Mouse (Mus musculus): ENCODE results near the gene Sult2b1.
A peak's percentile ranks its signal among the peaks of the same experiment; 100 is the strongest.

Gene Sult2b1

GRCm38 (mm10) chr7:45770427-45771082 lies 13.9 kb downstream of the Sult2b1 start:
- DNase-seq, result no peak

GRCm38 (mm10) chr7:45767500-45767899 lies 17.0 kb downstream of the Sult2b1 start:
- no peak for DNase-seq

GRCm38 (mm10) chr7:45766764-45767163 lies 17.7 kb downstream of the Sult2b1 start:
- DNase-seq, result no peak

DNA sequence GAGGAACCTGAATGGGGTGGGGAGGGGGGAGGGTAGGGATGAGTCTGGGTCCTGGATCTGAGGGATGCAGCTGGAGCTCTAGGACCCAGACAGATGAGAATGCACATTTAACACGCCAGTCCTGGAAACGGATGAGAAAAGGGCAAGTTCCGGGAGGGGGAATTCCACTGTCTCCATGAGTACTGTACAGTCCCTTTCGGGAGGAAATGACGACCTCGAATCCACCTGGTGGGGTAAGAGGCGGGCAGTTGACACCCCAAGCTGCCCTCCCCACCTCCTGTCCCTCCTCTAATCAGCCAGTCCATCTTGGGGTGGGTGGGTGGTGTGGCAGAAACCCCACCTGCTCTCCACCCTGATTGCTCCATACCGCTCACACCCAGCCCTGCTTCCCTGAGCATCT lies 18.5 kb downstream of the Sult2b1 start:
- DNase-seq, result no peak

GRCm38 (mm10) chr7:45760151-45760550 lies 24.3 kb downstream of the Sult2b1 start:
- peak in 1 of 2 experiments; percentile 24 for DNase-seq

GRCm38 (mm10) chr7:45759400-45759799 lies 25.1 kb downstream of the Sult2b1 start:
- peak; percentile 51 to 71 for DNase-seq

DNA sequence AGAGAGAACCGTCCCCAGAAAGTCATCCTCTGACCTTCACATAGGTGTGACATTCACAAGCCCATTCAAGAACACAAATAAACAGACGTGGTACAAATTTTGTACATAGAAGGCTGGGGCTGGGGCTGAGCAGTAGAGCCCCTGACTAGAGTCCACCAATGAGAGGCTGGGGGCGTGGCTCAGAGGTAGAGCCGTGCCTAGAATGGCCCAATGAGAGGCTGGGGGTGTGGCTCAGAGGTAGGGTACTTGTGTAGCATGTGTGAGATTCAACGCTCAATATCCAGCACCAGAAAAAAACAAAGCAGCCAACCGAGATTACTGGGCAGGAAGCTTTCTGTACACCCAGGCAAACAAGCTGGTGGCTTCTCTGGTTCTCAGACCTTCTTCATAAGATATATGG lies 28.8 kb downstream of the Sult2b1 start:
- no peak for DNase-seq

DNA sequence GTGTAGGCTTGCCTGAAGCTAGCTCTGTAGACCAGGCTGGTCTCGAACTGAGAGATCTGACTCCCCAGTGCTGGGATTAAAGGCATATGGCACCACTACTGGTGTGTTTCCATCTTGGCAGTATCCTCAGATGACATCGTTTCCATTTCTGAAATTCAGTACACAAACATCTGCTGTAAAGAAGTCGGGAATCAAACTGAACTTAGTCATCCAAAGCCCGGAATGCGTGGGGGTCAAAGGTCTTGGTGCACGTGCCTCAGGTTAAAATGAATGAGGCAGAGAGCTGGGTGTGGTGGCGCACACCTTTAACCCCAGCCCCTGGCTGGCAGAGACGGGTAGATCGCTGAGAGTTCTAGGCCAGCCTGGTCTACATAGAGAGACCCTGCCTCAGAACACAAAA lies 34.3 kb downstream of the Sult2b1 start:
- no peak for DNase-seq

DNA sequence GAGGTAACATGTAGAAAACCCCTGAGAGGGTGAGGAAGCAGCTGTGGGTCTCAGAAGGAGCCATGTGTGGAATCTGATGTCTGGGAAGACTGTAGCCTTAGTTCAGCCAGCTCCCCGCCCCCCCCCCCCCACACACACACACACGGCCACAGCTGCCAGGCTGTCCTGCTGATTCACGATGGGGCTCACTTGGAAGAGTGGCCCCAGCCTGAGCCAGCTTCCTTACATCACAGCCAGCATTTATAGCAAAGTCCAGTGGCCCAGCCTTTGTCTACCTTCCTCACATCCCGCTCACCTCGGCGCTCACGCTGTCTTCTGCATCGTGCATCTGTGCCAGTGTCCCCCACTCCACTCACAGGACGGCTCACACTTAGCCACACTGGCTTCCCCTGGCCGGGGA lies 35.1 kb downstream of the Sult2b1 start:
- no peak for DNase-seq

GRCm38 (mm10) chr7:45748110-45748509 lies 36.4 kb downstream of the Sult2b1 start:
- DNase-seq, result no peak

DNA sequence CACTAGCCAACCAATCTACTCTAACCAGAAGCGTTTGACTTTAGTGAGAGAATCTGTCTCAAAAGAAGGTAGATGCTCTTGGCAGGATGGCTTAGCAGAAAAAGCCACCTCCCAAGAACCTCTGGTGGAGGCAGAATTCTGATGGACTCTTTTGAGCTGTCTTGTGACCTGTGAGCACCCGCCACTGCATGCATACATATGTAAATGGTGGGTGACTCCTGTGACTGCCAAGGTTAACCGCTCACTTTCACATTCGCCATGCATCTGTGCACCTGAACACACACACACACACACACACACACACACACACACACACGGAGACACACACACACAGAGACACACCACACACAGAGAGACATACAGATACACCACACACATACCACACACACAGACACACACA lies 37.0 kb downstream of the Sult2b1 start:
- DNase-seq, result no peak

GRCm38 (mm10) chr7:45746518-45746917 lies 38.0 kb downstream of the Sult2b1 start:
- DNase-seq, result no peak

GRCm38 (mm10) chr7:45744387-45744786 lies 40.1 kb downstream of the Sult2b1 start:
- no peak for DNase-seq

GRCm38 (mm10) chr7:45742338-45742737 lies 42.1 kb downstream of the Sult2b1 start:
- peak in 1 of 2 experiments; percentile 44 for DNase-seq

DNA sequence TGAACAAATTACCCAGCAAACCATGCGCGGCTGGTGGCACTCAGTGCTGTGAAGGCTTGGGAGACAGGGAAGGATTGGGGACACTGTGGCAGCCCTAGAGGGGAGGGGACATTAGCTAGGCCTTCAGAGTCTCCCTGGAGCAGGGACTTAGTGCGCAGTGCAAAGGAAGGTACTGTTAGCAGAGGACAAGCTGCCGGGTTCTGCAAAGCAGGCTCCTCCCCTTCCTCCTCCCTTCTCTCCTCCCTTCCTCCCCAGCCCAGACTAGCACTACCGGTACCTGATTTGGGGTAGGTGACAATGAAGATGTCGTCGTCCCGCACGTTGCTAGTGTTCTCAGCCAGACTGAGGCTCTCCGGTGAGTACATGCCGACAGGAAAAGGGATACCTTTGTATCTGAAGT lies 42.7 kb downstream of the Sult2b1 start:
- peak; percentile 54 to 66 for DNase-seq

DNA sequence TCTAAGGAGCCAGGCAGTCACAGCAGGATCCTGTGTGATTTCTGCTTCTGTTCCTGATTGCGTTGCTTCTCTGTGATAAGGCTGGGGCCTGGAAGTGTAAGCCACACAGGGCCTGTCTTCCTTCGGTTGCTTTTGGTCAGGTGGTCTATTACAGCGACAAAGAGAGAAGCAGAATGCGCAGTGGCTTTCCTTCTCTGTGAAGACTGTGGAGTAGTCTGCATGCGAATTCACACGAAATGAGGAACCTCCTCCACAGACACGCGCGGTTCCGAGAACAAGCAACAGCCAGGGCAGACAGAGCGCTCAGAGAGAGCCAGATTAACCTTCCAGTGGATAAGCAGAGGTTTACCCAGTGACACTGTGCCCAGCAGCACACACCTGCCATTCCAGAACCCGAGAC lies 43.2 kb downstream of the Sult2b1 start:
- no peak for DNase-seq

DNA sequence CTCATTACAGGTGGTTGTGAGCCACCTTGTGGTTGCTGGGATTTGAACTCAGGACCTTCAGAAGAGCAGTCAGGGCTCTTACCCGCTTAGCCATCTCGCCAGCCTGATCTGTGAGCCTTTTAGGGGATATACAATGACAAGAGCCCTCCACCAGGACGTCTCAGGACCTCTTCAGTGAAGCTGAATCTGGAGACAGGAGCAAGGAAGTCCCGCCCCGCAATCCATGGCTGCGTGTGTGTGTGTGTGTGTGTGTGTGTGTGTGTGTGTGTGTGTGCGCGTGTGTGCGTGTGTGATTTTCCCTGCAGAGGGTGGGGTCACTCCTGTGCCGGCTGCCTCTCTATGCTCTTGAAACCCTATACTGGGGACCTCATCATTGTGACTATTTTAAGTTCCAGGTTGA lies 44.6 kb downstream of the Sult2b1 start:
- DNase-seq, result no peak

DNA sequence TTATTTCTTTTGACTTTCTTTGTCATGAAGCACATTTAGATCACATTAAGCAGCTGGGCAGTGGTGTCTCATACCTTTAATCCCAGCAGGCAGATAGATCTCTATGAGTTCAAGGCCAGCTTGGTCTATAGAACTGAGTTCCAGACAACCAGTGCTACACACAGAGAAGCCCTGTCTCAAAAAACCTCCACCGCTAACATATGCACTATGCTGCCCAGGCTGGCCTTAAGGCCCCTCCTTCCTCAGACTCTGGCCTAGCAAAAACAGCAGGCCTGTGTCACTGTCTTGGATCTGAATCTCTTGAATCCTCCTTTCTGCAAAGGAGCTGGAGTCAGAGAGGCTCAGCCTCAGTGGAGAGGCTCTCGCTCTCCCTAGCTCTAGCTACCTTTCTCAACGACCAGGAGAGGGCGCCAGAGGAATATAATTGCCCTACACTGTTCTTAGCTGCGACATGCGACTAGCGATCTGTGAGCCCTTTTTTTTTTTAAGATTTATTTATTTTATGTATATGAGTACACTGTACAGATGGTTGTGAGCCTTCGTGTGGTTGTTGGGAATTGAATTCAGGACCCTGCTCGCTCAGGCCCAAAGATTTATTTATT lies 45.2 kb downstream of the Sult2b1 start:
- DNase-seq, result peak; percentile 71 to 81

- peak; percentile 80 to 87 for DNase-seq
Measured at GRCm38 (mm10) chr7:45733477-45733876, 51.0 kb downstream of the Sult2b1 start.

DNA sequence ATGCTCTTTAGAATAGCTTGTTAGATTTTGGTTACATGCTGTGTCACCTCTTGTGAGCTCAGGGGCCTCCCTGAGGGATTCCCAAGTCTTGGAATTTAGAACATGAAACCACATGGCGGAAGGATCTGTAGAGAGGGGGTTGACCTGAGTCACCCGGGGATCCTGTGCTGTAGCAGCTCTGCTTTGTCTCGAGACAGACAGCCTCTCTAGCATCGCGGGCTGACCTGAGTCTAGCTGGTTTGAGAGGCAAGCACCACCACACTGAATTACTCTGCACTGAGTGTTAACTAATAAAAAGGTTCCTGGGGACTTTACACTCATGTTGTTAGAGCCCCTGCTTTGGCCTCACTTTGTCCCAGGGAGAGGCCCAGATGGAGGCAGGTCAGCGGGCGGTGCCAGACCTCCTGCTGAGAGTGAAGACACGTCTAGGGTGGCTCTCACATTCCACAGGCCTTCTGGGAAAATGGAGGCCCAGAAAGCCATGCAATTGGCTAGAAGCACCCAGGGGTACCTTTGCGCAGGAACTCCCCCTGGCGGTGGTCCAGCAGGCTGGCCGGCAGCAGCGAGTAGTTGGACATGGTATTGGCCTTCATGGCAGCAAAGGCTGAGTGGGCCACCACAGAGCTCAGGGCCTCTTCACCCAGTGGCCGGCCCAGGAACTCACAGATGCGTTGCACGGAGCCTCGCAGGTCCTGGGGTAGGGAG lies 53.6 kb downstream of the Sult2b1 start:
- peak; percentile 62 to 65 for DNase-seq

DNA sequence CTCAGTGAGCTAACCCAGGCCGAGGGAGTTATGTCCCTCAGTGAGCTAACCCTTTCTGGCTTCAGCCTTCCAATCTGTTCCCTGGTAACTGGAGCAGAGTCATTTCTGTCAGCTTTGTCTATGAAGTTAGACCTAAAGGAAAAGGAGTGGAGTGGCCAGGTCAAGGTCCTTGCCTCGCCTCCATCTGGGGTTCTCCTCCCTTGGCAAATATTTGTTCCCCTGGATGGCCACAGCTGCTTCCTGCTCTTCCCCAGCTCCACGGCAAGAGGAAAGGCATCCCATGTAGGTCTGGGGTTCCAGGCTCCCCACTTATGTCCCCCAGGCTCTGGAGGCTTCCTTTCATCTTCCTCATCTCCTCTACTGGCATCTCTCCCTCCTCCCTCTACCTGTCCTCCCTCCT lies 56.8 kb downstream of the Sult2b1 start:
- DNase-seq, result no peak

DNA sequence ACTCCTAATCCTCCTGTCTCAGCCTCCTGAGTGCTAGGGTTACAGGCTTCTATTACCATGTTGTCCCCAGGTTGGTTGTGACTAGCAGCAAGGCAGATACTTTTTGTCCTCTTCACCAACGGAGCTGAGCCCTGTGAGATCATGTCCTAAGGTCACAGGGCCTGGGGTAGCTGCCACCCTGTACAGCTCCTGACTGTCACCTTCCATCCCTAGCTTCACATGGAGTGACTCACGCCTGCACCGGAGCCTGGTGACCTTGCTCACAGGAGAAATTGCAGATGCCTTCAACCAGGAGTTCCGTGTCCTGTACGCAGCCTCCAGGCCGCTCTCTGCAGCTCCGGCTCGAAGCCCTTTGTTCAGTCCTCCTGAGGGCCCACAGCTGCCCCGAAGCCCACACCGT lies 58.0 kb downstream of the Sult2b1 start:
- no peak for DNase-seq

GRCm38 (mm10) chr7:45725713-45726112 lies 58.8 kb downstream of the Sult2b1 start, which contains the start of gene Spaca4:
Spaca4 (minus strand) TSS chr7:45725813.
- no peak for DNase-seq

GRCm38 (mm10) chr7:45725151-45725550 lies 59.3 kb downstream of the Sult2b1 start:
- no peak for DNase-seq

All from thymus, postnatal 36 days (tissue).